Mouse (Mus musculus) CD4-positive, CD25-positive, alpha-beta regulatory T cell, adult 2 months (primary cell): ENCODE data around the gene Gm21721.
"Not testable (repeated sequence)": the region's sequence is repeated elsewhere in the genome, so short reads cannot be mapped to it uniquely, and the experiment has no call there.

Source experiments
- DNase-seq: peaks from one replicate; pipeline ENCODE4 v3.0.0-alpha.2; 2012; ENCODE audit warnings: low read depth, low spot score

Gene Gm21721

GRCm38 (mm10) chrY:9202090-9202489 lies at the start of gene Gm21721:
TSS of gene Gm21721 (minus strand) at chrY:9202190.
- DNase-seq = not testable (repeated sequence)
